Mouse (Mus musculus) Muller cell, postnatal 12 days (primary cell): ENCODE measurements around the gene Rab3b.
"Not testable (repeated sequence)": the region's sequence is repeated elsewhere in the genome, so short reads cannot be mapped to it uniquely, and the experiment has no call there.

Source experiments
- DNase-seq: peaks from one replicate; pipeline ENCODE4 v3.0.0-alpha.2; 2015; ENCODE audit errors: inconsistent ontology term

Rab3b gene

GRCm38 (mm10) chr4:108890876-108891275 is 12.0 kb downstream of the Rab3b start:
- DNase-seq: no peak

- no peak for DNase-seq
Measured at GRCm38 (mm10) chr4:108900421-108900820, 21.6 kb downstream of the Rab3b start.

GRCm38 (mm10) chr4:108902886-108903285 is 24.0 kb downstream of the Rab3b start:
- no peak for DNase-seq

GRCm38 (mm10) chr4:108903346-108903745 is 24.5 kb downstream of the Rab3b start:
- DNase-seq: no peak

GRCm38 (mm10) chr4:108904076-108904475 is 25.2 kb downstream of the Rab3b start:
- DNase-seq: no peak

- DNase-seq: no peak
Measured at GRCm38 (mm10) chr4:108904790-108905189, 25.9 kb downstream of the Rab3b start.

- peak; percentile 84 for DNase-seq
Measured at GRCm38 (mm10) chr4:108905859-108906258, 27.0 kb downstream of the Rab3b start.

- DNase-seq: no peak
Measured at GRCm38 (mm10) chr4:108907475-108907874, 28.6 kb downstream of the Rab3b start.

- DNase-seq: no peak
Measured at GRCm38 (mm10) chr4:108909872-108910425, 31.1 kb downstream of the Rab3b start.

GRCm38 (mm10) chr4:108911866-108912265 is 33.0 kb downstream of the Rab3b start:
- no peak for DNase-seq

GRCm38 (mm10) chr4:108913180-108913579 is 34.3 kb downstream of the Rab3b start:
- no peak for DNase-seq

GRCm38 (mm10) chr4:108914391-108914790 is 35.5 kb downstream of the Rab3b start:
- no peak for DNase-seq

GRCm38 (mm10) chr4:108915101-108915500 is 36.2 kb downstream of the Rab3b start:
- no peak for DNase-seq

GRCm38 (mm10) chr4:108917654-108918053 is 38.8 kb downstream of the Rab3b start:
- no peak for DNase-seq

- DNase-seq: not testable (repeated sequence)
Measured at GRCm38 (mm10) chr4:108927945-108928344, 49.1 kb downstream of the Rab3b start.

GRCm38 (mm10) chr4:108933163-108933562 is 54.3 kb downstream of the Rab3b start:
- no peak for DNase-seq

GRCm38 (mm10) chr4:108934856-108935255 is 56.0 kb downstream of the Rab3b start:
- no peak for DNase-seq

GRCm38 (mm10) chr4:108937848-108938771 is 59.2 kb downstream of the Rab3b start:
- DNase-seq: peak; percentile 32

- no peak for DNase-seq
Measured at GRCm38 (mm10) chr4:108940681-108941473, 62.0 kb downstream of the Rab3b start.

- no peak for DNase-seq
Measured at GRCm38 (mm10) chr4:108942171-108942570, 63.3 kb downstream of the Rab3b start.

- no peak for DNase-seq
Measured at GRCm38 (mm10) chr4:108942986-108943720, 64.3 kb downstream of the Rab3b start.

GRCm38 (mm10) chr4:108949168-108949567 is 70.3 kb downstream of the Rab3b start:
- DNase-seq: no peak
